Mouse (Mus musculus): ENCODE data around the gene Tmem115. TPM values are rescaled to one million over a fixed set of nuclear protein-coding genes. Genes with fewer than 3 reads are reported as not detected.

Gene Tmem115
- polyA plus RNA-seq, 1 experiment from 2014 or later, result 41.9 TPM

GRCm38 (mm10) chr9:107490625-107491024 lies 43.1 kb upstream of the Tmem115 start:
- H3K27ac ChIP-seq (replicated peaks), result no peak overlapping the region
- ATAC-seq (ENCODE audit: low FRiP score, low TSS enrichment) (no peak), DNase-seq (ENCODE audit: low spot score) (no peak)
- no peak overlapping the region for H3K4me3 ChIP-seq (ENCODE audit: low read depth, low read length)
- WGBS, result 57% methylated on average over 6 of the region's 6 CpGs
- TF ChIP-seq CTCF (IDR thresholded peaks at IDR 0.05; ENCODE audit: low read depth) (no peak), EP300 (optimal IDR thresholded peaks at IDR 0.05) (no peak)
- H3K36me3 ChIP-seq (ENCODE audit: control insufficient read depth, insufficient read depth, low read length), result no peaks in the 10 kb centered on the region
- no peaks in the 10 kb centered on the region for H3K4me1 ChIP-seq (replicated peaks; ENCODE audit: control insufficient read depth, insufficient read depth)
- H3K27me3 ChIP-seq (ENCODE audit: control insufficient read depth, insufficient read depth, low read length), result no peaks in the 10 kb centered on the region
- no peak overlapping the region for H3K9ac ChIP-seq (ENCODE audit: low read length)
- no peak overlapping the region for H3K4me2 ChIP-seq (replicated peaks; ENCODE audit: low read depth)
- no peaks in the 10 kb centered on the region for H3K9me3 ChIP-seq (ENCODE audit: control insufficient read depth, low read length)

- 20% methylated on average over 1 of the region's 1 CpGs for WGBS
Measured at GRCm38 (mm10) chr9:107493511-107493910, 40.2 kb upstream of the Tmem115 start.

GRCm38 (mm10) chr9:107494238-107494637 lies 39.5 kb upstream of the Tmem115 start:
- H3K27me3 ChIP-seq (ENCODE audit: control insufficient read depth, insufficient read depth, low read length), result no peaks in the 10 kb centered on the region
- H3K27ac ChIP-seq (replicated peaks), result no peak overlapping the region
- WGBS, result 80% methylated on average over 12 of the region's 12 CpGs
- H3K9me3 ChIP-seq (ENCODE audit: control insufficient read depth, low read length), result no peaks in the 10 kb centered on the region
- no peak for DNase-seq (ENCODE audit: low spot score)
- H3K9ac ChIP-seq (ENCODE audit: low read length), result no peak overlapping the region
- no peak overlapping the region for H3K4me2 ChIP-seq (replicated peaks; ENCODE audit: low read depth)
- no peak overlapping the region for H3K4me3 ChIP-seq (ENCODE audit: low read depth, low read length)
- H3K4me1 ChIP-seq (replicated peaks; ENCODE audit: control insufficient read depth, insufficient read depth), result no peaks in the 10 kb centered on the region
- no peak for ATAC-seq (ENCODE audit: low FRiP score, low TSS enrichment)
- H3K36me3 ChIP-seq (ENCODE audit: control insufficient read depth, insufficient read depth, low read length), result no peaks in the 10 kb centered on the region
- no peak for TF ChIP-seq CTCF (IDR thresholded peaks at IDR 0.05; ENCODE audit: low read depth)
- no peak for TF ChIP-seq EP300 (optimal IDR thresholded peaks at IDR 0.05)

More at GRCm38 (mm10) chr9:107493511-107493910, 40.2 kb upstream of the Tmem115 start:
- no peak overlapping the region for H3K27ac ChIP-seq (replicated peaks)
- DNase-seq (ENCODE audit: low spot score) (no peak), ATAC-seq (ENCODE audit: low FRiP score, low TSS enrichment) (no peak)
- H3K9ac ChIP-seq (ENCODE audit: low read length), result no peak overlapping the region
- H3K27me3 ChIP-seq (ENCODE audit: control insufficient read depth, insufficient read depth, low read length), result no peaks in the 10 kb centered on the region
- H3K4me1 ChIP-seq (replicated peaks; ENCODE audit: control insufficient read depth, insufficient read depth), result no peaks in the 10 kb centered on the region
- no peaks in the 10 kb centered on the region for H3K36me3 ChIP-seq (ENCODE audit: control insufficient read depth, insufficient read depth, low read length)
- H3K4me2 ChIP-seq (replicated peaks; ENCODE audit: low read depth), result no peak overlapping the region
- TF ChIP-seq CTCF (IDR thresholded peaks at IDR 0.05; ENCODE audit: low read depth) (no peak), EP300 (optimal IDR thresholded peaks at IDR 0.05) (no peak)
- no peaks in the 10 kb centered on the region for H3K9me3 ChIP-seq (ENCODE audit: control insufficient read depth, low read length)
- no peak overlapping the region for H3K4me3 ChIP-seq (ENCODE audit: low read depth, low read length)

GRCm38 (mm10) chr9:107496359-107496758 lies 37.4 kb upstream of the Tmem115 start:
- Histone ChIP-seq H3K9ac (ENCODE audit: low read length) (no peak overlapping the region), H3K27ac (replicated peaks) (no peak overlapping the region), H3K9me3 (ENCODE audit: control insufficient read depth, low read length) (no peaks in the 10 kb centered on the region), H3K4me2 (replicated peaks; ENCODE audit: low read depth) (no peak overlapping the region), H3K4me3 (ENCODE audit: low read depth, low read length) (no peak overlapping the region), H3K27me3 (ENCODE audit: control insufficient read depth, insufficient read depth, low read length) (no peaks in the 10 kb centered on the region), H3K4me1 (replicated peaks; ENCODE audit: control insufficient read depth, insufficient read depth) (no peaks in the 10 kb centered on the region), H3K36me3 (ENCODE audit: control insufficient read depth, insufficient read depth, low read length) (no peaks in the 10 kb centered on the region)
- DNase-seq (ENCODE audit: low spot score) (no peak), ATAC-seq (ENCODE audit: low FRiP score, low TSS enrichment) (no peak)
- 69% methylated on average over 3 of the region's 3 CpGs for WGBS
- TF ChIP-seq CTCF (IDR thresholded peaks at IDR 0.05; ENCODE audit: low read depth), result no peak
- no peak for TF ChIP-seq EP300 (optimal IDR thresholded peaks at IDR 0.05)

- no peak overlapping the region for H3K9ac ChIP-seq (ENCODE audit: low read length)
- H3K27ac ChIP-seq (replicated peaks), result no peak overlapping the region
- no peak for TF ChIP-seq CTCF (IDR thresholded peaks at IDR 0.05; ENCODE audit: low read depth)
- no peak for ATAC-seq (ENCODE audit: low FRiP score, low TSS enrichment)
- H3K27me3 ChIP-seq (ENCODE audit: control insufficient read depth, insufficient read depth, low read length), result no peaks in the 10 kb centered on the region
- DNase-seq (ENCODE audit: low spot score), result no peak
- no peak overlapping the region for H3K4me3 ChIP-seq (ENCODE audit: low read depth, low read length)
- H3K4me2 ChIP-seq (replicated peaks; ENCODE audit: low read depth), result no peak overlapping the region
- no peaks in the 10 kb centered on the region for H3K4me1 ChIP-seq (replicated peaks; ENCODE audit: control insufficient read depth, insufficient read depth)
- H3K9me3 ChIP-seq (ENCODE audit: control insufficient read depth, low read length), result no peaks in the 10 kb centered on the region
- no peaks in the 10 kb centered on the region for H3K36me3 ChIP-seq (ENCODE audit: control insufficient read depth, insufficient read depth, low read length)
- WGBS, result 84% methylated on average over 3 of the region's 3 CpGs
Measured at GRCm38 (mm10) chr9:107500708-107501286, 32.9 kb upstream of the Tmem115 start.

- Histone ChIP-seq H3K36me3 (ENCODE audit: control insufficient read depth, insufficient read depth, low read length) (no peaks in the 10 kb centered on the region), H3K9ac (ENCODE audit: low read length) (no peak overlapping the region), H3K27me3 (ENCODE audit: control insufficient read depth, insufficient read depth, low read length) (no peaks in the 10 kb centered on the region), H3K9me3 (ENCODE audit: control insufficient read depth, low read length) (no peaks in the 10 kb centered on the region), H3K4me2 (replicated peaks; ENCODE audit: low read depth) (no peak overlapping the region), H3K27ac (replicated peaks) (no peak overlapping the region), H3K4me3 (ENCODE audit: low read depth, low read length) (no peak overlapping the region), H3K4me1 (replicated peaks; ENCODE audit: control insufficient read depth, insufficient read depth) (no peaks in the 10 kb centered on the region)
- WGBS, result 87% methylated on average over 12 of the region's 12 CpGs
- no peak for TF ChIP-seq CTCF (IDR thresholded peaks at IDR 0.05; ENCODE audit: low read depth)
- TF ChIP-seq EP300 (optimal IDR thresholded peaks at IDR 0.05), result no peak
- no peak for DNase-seq (ENCODE audit: low spot score)
- ATAC-seq (ENCODE audit: low FRiP score, low TSS enrichment), result no peak
Measured at GRCm38 (mm10) chr9:107502131-107502846, 31.5 kb upstream of the Tmem115 start.
